Mouse (Mus musculus) T-helper 1 cell (primary cell): Measurements from ENCODE around the gene Wdfy2.
"Not testable (repeated sequence)": the region's sequence is repeated elsewhere in the genome, so short reads cannot be mapped to it uniquely, and the experiment has no call there.

Experiments used
- in situ Hi-C: fragments of 300-600 bp; cut with MboI, MseI; formaldehyde crosslinking; loops from one replicate; pipeline ENCODE4 v1.15.1; 2025; ENCODE audit warnings: high pct_unique_total_duplicates

Wdfy2 gene

GRCm38 (mm10) chr14:62879497-62879896 is 42.0 kb downstream of the Wdfy2 start:
- in situ Hi-C loops = no loop called here

GRCm38 (mm10) chr14:62880084-62880851 is 42.8 kb downstream of the Wdfy2 start:
- in situ Hi-C loops = loop anchor here (5.0 kb wide), 1 partner anchor 52 kb away; no protein-coding TSS in a partner anchor

GRCm38 (mm10) chr14:62882061-62882614 is 44.7 kb downstream of the Wdfy2 start:
- in situ Hi-C loops = loop anchor here (5.0 kb wide), 1 partner anchor 50 kb away; no protein-coding TSS in a partner anchor

GRCm38 (mm10) chr14:62883551-62883950 is 46.1 kb downstream of the Wdfy2 start:
- in situ Hi-C loops = loop anchor here (5.0 kb wide), 1 partner anchor 49 kb away; no protein-coding TSS in a partner anchor

- in situ Hi-C loops = loop anchor here (5.0 kb wide), 1 partner anchor 48 kb away; no protein-coding TSS in a partner anchor
Observed at GRCm38 (mm10) chr14:62884171-62884570, 46.7 kb downstream of the Wdfy2 start.

- in situ Hi-C loops = loop anchor here (5.0 kb wide), 1 partner anchor 48 kb away; no protein-coding TSS in a partner anchor
Observed at GRCm38 (mm10) chr14:62884639-62885038, 47.2 kb downstream of the Wdfy2 start.

- in situ Hi-C loops = no loop called here
Observed at GRCm38 (mm10) chr14:62885146-62885545, 47.7 kb downstream of the Wdfy2 start.

- in situ Hi-C loops = no loop called here
Observed at GRCm38 (mm10) chr14:62891401-62891800, 53.9 kb downstream of the Wdfy2 start.

- in situ Hi-C loops = no loop called here
Observed at GRCm38 (mm10) chr14:62892771-62893641, 55.5 kb downstream of the Wdfy2 start.

- in situ Hi-C loops = not testable (repeated sequence)
Observed at GRCm38 (mm10) chr14:62893642-62894180, 56.2 kb downstream of the Wdfy2 start.

- in situ Hi-C loops = no loop called here
Observed at GRCm38 (mm10) chr14:62894924-62895840, 57.7 kb downstream of the Wdfy2 start.

GRCm38 (mm10) chr14:62898061-62898460 is 60.6 kb downstream of the Wdfy2 start:
- in situ Hi-C loops = no loop called here

GRCm38 (mm10) chr14:62907888-62908287 is 70.4 kb downstream of the Wdfy2 start:
- in situ Hi-C loops = no loop called here

GRCm38 (mm10) chr14:62908550-62908949 is 71.1 kb downstream of the Wdfy2 start:
- in situ Hi-C loops = no loop called here

GRCm38 (mm10) chr14:62910859-62911258 is 73.4 kb downstream of the Wdfy2 start:
- in situ Hi-C loops = no loop called here

GRCm38 (mm10) chr14:62915146-62915685 is 77.7 kb downstream of the Wdfy2 start:
- in situ Hi-C loops = no loop called here

- in situ Hi-C loops = no loop called here
Observed at GRCm38 (mm10) chr14:62916488-62917034, 79.1 kb downstream of the Wdfy2 start.

- in situ Hi-C loops = no loop called here
Observed at GRCm38 (mm10) chr14:62921401-62921800, 83.9 kb downstream of the Wdfy2 start.

GRCm38 (mm10) chr14:62922637-62923036 is 85.2 kb downstream of the Wdfy2 start:
- in situ Hi-C loops = no loop called here

GRCm38 (mm10) chr14:62924800-62925199 is 87.3 kb downstream of the Wdfy2 start:
- in situ Hi-C loops = no loop called here
